Mouse (Mus musculus) brain, embryonic 14.5 days (tissue): ENCODE data around the gene Sidt2.

Experiments
- CTCF ChIP-seq: fragments of 200-500 bp; IDR thresholded peaks from 2 replicates; pipeline ENCODE4 v1.5.1; 2012; ENCODE audit warnings: inconsistent platforms, mild to moderate bottlenecking, moderate library complexity, borderline replicate concordance; ENCODE audit not compliant: insufficient read depth, insufficient read length; ENCODE audit errors: extremely low read depth
- POLR2A ChIP-seq: fragments of 200-500 bp; IDR thresholded peaks from 2 replicates; pipeline ENCODE4 v1.6.1; 2012; ENCODE audit warnings: mild to moderate bottlenecking, inconsistent platforms, borderline replicate concordance; ENCODE audit not compliant: poor library complexity, insufficient read depth, insufficient read length, severe bottlenecking; ENCODE audit errors: extremely low read depth

DNA sequence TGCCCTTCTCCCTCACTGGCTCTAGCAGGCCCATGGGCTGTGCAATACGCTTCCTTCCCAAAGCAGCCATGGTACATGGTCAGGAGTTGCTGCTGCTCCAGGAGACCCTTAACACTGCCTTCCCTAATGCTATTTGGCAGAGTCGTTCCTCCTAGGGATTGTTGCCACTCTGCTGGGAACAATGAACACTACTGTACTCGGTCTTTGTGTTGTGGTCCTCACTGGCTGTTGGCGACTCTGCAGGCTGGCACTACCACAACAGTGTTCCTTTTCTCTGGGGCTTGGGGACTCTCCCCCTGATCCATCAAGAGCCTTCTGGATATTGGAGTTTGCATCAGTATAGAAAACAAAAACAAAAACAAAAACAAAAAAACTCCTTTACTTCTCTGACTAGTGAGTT is 44.0 kb upstream of the Sidt2 start:
- TF ChIP-seq CTCF (no peak), POLR2A (no peak)
